Mouse (Mus musculus) cortical plate, adult 2 months (tissue): ENCODE data around the gene Vps52. TPM values are rescaled to one million over a fixed set of nuclear protein-coding genes. Genes with fewer than 3 reads are reported as not detected.

Source experiments
- H3K27ac ChIP-seq: fragments of 200-500 bp; 2 replicates; pipeline ENCODE4 v1.5.1; 2012; ENCODE audit warnings: low read length, control low read depth, inconsistent platforms; ENCODE audit not compliant: insufficient read depth
- H3K4me1 ChIP-seq: fragments of 200-500 bp; 2 replicates; pipeline ENCODE4 v1.6.1; 2011; ENCODE audit warnings: low read length; ENCODE audit not compliant: control insufficient read depth, insufficient read depth
- H3K4me3 ChIP-seq: fragments of 200-500 bp; 2 replicates; pipeline ENCODE4 v1.5.1; 2011; ENCODE audit warnings: mild to moderate bottlenecking, low read length, control low read depth; ENCODE audit not compliant: insufficient read depth
- CTCF ChIP-seq: fragments of 200-500 bp; IDR thresholded peaks from 2 replicates; pipeline ENCODE4 v1.5.1; 2011; ENCODE audit warnings: mild to moderate bottlenecking, control low read depth, low read length; ENCODE audit not compliant: insufficient read depth; ENCODE audit errors: extremely low read depth
- POLR2A ChIP-seq: fragments of 200-500 bp; IDR thresholded peaks from 2 replicates; pipeline ENCODE4 v1.6.1; 2011; ENCODE audit warnings: mild to moderate bottlenecking, low read length, control low read depth; ENCODE audit not compliant: insufficient read depth; ENCODE audit errors: extremely low read depth
- polyA plus RNA-seq: library from polyadenylated mRNA; depleted of rRNA; stranded (reverse); fragments of >200 nt; gene quantifications from 2 replicates; pipeline ENCODE4 v1.2.3, GENCODE M21; 2012

The Vps52 gene
- polyA plus RNA-seq, 1 experiment, result 79.3 TPM

- TF ChIP-seq CTCF (no peak), POLR2A (peak; percentile 37; the same call in 1 of the 2 replicates)
- peak overlapping the region; percentile 61; the same call in 1 of the 2 replicates for H3K27ac ChIP-seq
- no peaks in the 10 kb centered on the region for H3K4me1 ChIP-seq
- peak overlapping the region; percentile 62 for H3K4me3 ChIP-seq
Measured at GRCm38 (mm10) chr17:33930280-33931158, 25.1 kb upstream of the Vps52 start.

GRCm38 (mm10) chr17:33931159-33931866 is 24.3 kb upstream of the Vps52 start:
- TF ChIP-seq POLR2A, result no peak
- no peak overlapping the region for H3K27ac ChIP-seq
- H3K4me1 ChIP-seq, result no peaks in the 10 kb centered on the region
- peak overlapping the region; percentile 62 for H3K4me3 ChIP-seq

GRCm38 (mm10) chr17:33931947-33932346 is 23.7 kb upstream of the Vps52 start:
- TF ChIP-seq POLR2A (no peak), CTCF (no peak)
- no peak overlapping the region for H3K27ac ChIP-seq
- no peak overlapping the region for H3K4me3 ChIP-seq
- H3K4me1 ChIP-seq, result no peaks in the 10 kb centered on the region

- Histone ChIP-seq H3K4me3 (no peak overlapping the region), H3K4me1 (no peaks in the 10 kb centered on the region), H3K27ac (no peak overlapping the region)
- TF ChIP-seq POLR2A, result no peak
- TF ChIP-seq CTCF, result no peak
Measured at GRCm38 (mm10) chr17:33932448-33932847, 23.2 kb upstream of the Vps52 start.

- Histone ChIP-seq H3K27ac (no peak overlapping the region), H3K4me1 (no peaks in the 10 kb centered on the region), H3K4me3 (no peak overlapping the region)
- TF ChIP-seq POLR2A (no peak), CTCF (no peak)
Measured at GRCm38 (mm10) chr17:33932970-33933369, 22.6 kb upstream of the Vps52 start.

- H3K4me3 ChIP-seq, result no peak overlapping the region
- H3K4me1 ChIP-seq, result no peaks in the 10 kb centered on the region
- no peak overlapping the region for H3K27ac ChIP-seq
- TF ChIP-seq POLR2A, result no peak
- no peak for TF ChIP-seq CTCF
Measured at GRCm38 (mm10) chr17:33935422-33936055, 20.1 kb upstream of the Vps52 start.

GRCm38 (mm10) chr17:33936993-33937392 is 18.6 kb upstream of the Vps52 start:
- TF ChIP-seq POLR2A (no peak), CTCF (no peak)
- Histone ChIP-seq H3K27ac (no peak overlapping the region), H3K4me3 (no peak overlapping the region), H3K4me1 (no peaks in the 10 kb centered on the region)

GRCm38 (mm10) chr17:33938783-33939182 is 16.8 kb upstream of the Vps52 start:
- Histone ChIP-seq H3K4me1 (no peaks in the 10 kb centered on the region), H3K27ac (no peak overlapping the region), H3K4me3 (no peak overlapping the region; the same call in 1 of the 2 replicates)
- TF ChIP-seq CTCF, result no peak
- no peak for TF ChIP-seq POLR2A

- peak within 1 kb of the TSS; percentile 53; the same call in 1 of the 2 replicates for H3K27ac ChIP-seq
- H3K4me1 ChIP-seq, result no peaks in the 10 kb centered on the region
- TF ChIP-seq CTCF (no peak), POLR2A (peak; percentile 46; the same call in 1 of the 2 replicates)
- peak within 1 kb of the TSS; percentile 56 for H3K4me3 ChIP-seq
Measured at GRCm38 (mm10) chr17:33940206-33940805, 15.3 kb upstream of the Vps52 start, which contains the start of the genes Pfdn6 and Wdr46. Gene Pfdn6 (minus strand): TSS chr17:33940343. Gene Wdr46 (plus strand): TSS chr17:33940660.
